Mouse (Mus musculus) left cerebral cortex, adult 6 months (tissue): ENCODE results near the gene Chml. TPM values are rescaled to one million over a fixed set of nuclear protein-coding genes. Genes with fewer than 3 reads are reported as not detected.

Experiments used
- long read RNA-seq, 2 experiments: library from polyadenylated mRNA; unstranded; transcript quantifications; one replicate each; pipeline ENCODE4 v2.0.0; 2019 to 2020
- polyA plus RNA-seq: library from polyadenylated mRNA; unstranded; fragments of <200 nt; fragmentation: Nextera tagmentation; gene quantifications from 2 replicates; pipeline ENCODE4 v1.2.3, GENCODE M21; 2021

Chml gene
- polyA plus RNA-seq = 1.0 and 1.7 TPM in 2 replicates
- long read RNA-seq, experiment 1, full-length matches to known transcripts = 1 of 7 reads
- long read RNA-seq, experiment 1, partial matches to known transcripts = 0 of 7 reads
- long read RNA-seq, experiment 1, other reads (novel, unspliced or antisense) = 6 of 7 reads
- long read RNA-seq, experiment 2, full-length matches to known transcripts = 5 of 9 reads
- long read RNA-seq, experiment 2, partial matches to known transcripts = 0 of 9 reads
- long read RNA-seq, experiment 2, other reads (novel, unspliced or antisense) = 4 of 9 reads

GRCm38 (mm10) chr1:175692246-175692996 lies at the start of gene Chml, which contains the start of gene Opn3:
Gene Chml (minus strand): TSS chr1:175692901.
Gene Opn3 (minus strand): TSS chr1:175692776.

GRCm38 (mm10) chr1:175698293-175698692 lies 5.6 kb upstream of the Chml start, which contains the start of gene Wdr64:
Gene Wdr64 (plus strand): TSS chr1:175698593.

Other genes with a start within 250 kb of the Chml start
- gene Rgs7, start 200.4 kb downstream of the Chml start, polyA plus RNA-seq = 42.1 and 83.8 TPM in 2 replicates
- 0.14 and 0.15 TPM in 2 replicates for gene Kmo, start 72.5 kb downstream of the Chml start, polyA plus RNA-seq
- gene Fh1, start 67.3 kb downstream of the Chml start, polyA plus RNA-seq = 125 and 170 TPM in 2 replicates
- gene Opn3, start 125 bp downstream of the Chml start, polyA plus RNA-seq = 5.5 and 6.8 TPM in 2 replicates
- gene Wdr64, start 5.7 kb upstream of the Chml start, polyA plus RNA-seq = not detected in 2 replicates
- 0.61 and 0.63 TPM in 2 replicates for gene Exo1, start 187.7 kb upstream of the Chml start, polyA plus RNA-seq
- gene Gm38100, start 227.4 kb upstream of the Chml start, polyA plus RNA-seq = not detected in 2 replicates